Mouse (Mus musculus) liver, adult (tissue): ENCODE measurements around the gene Mtx3.

Experiments used
- GATA4 ChIP-seq: IDR thresholded peaks from 2 replicates; pipeline ENCODE4 v1.6.1; 2014; ENCODE audit warnings: mild to moderate bottlenecking, low read length; ENCODE audit not compliant: insufficient replicate concordance

The Mtx3 gene

GRCm38 (mm10) chr13:92844586-92845221 lies at the start of gene Mtx3:
TSS of gene Mtx3 (plus strand) at chr13:92844760.
- no peak for TF ChIP-seq GATA4

- no peak for TF ChIP-seq GATA4
Observed at GRCm38 (mm10) chr13:92798830-92799229, 45.7 kb upstream of the Mtx3 start.

GRCm38 (mm10) chr13:92799306-92799925 lies 45.1 kb upstream of the Mtx3 start:
- TF ChIP-seq GATA4, result no peak

GRCm38 (mm10) chr13:92806785-92807184 lies 37.8 kb upstream of the Mtx3 start:
- TF ChIP-seq GATA4, result no peak

GRCm38 (mm10) chr13:92807849-92808248 lies 36.7 kb upstream of the Mtx3 start:
- TF ChIP-seq GATA4, result no peak

- no peak for TF ChIP-seq GATA4
Observed at GRCm38 (mm10) chr13:92816329-92816728, 28.2 kb upstream of the Mtx3 start.

- no peak for TF ChIP-seq GATA4
Observed at GRCm38 (mm10) chr13:92817357-92817756, 27.2 kb upstream of the Mtx3 start.

- TF ChIP-seq GATA4, result no peak
Observed at GRCm38 (mm10) chr13:92828820-92829219, 15.7 kb upstream of the Mtx3 start.

- TF ChIP-seq GATA4, result no peak
Observed at GRCm38 (mm10) chr13:92833162-92833561, 11.4 kb upstream of the Mtx3 start.

- TF ChIP-seq GATA4, result no peak
Observed at GRCm38 (mm10) chr13:92846438-92846837, 1.9 kb downstream of the Mtx3 start.

- no peak for TF ChIP-seq GATA4
Observed at GRCm38 (mm10) chr13:92847336-92847735, 2.8 kb downstream of the Mtx3 start.

- TF ChIP-seq GATA4, result no peak
Observed at GRCm38 (mm10) chr13:92848002-92848401, 3.4 kb downstream of the Mtx3 start.

GRCm38 (mm10) chr13:92855901-92856300 lies 11.3 kb downstream of the Mtx3 start:
- TF ChIP-seq GATA4, result no peak

- TF ChIP-seq GATA4, result no peak
Observed at GRCm38 (mm10) chr13:92858808-92859207, 14.2 kb downstream of the Mtx3 start.

- no peak for TF ChIP-seq GATA4
Observed at GRCm38 (mm10) chr13:92859959-92860358, 15.4 kb downstream of the Mtx3 start.

GRCm38 (mm10) chr13:92865358-92865757 lies 20.8 kb downstream of the Mtx3 start:
- TF ChIP-seq GATA4, result no peak

GRCm38 (mm10) chr13:92866680-92867079 lies 22.1 kb downstream of the Mtx3 start:
- no peak for TF ChIP-seq GATA4
